Mouse (Mus musculus) MEL (cell line): ENCODE measurements around the gene Efna3. TPM values are rescaled to one million over a fixed set of nuclear protein-coding genes. Genes with fewer than 3 reads are reported as not detected.

Experiments used
- DNase-seq: peaks from one replicate; pipeline ENCODE4 v3.0.0; 2011; ENCODE audit warnings: low read depth, low spot score
- H3K27ac ChIP-seq: 2 replicates; pipeline ENCODE4 v1.5.1; 2012; ENCODE audit warnings: low read depth, mild to moderate bottlenecking, control low read depth, low read length, moderate library complexity; ENCODE audit not compliant: control insufficient read depth
- H3K27me3 ChIP-seq, 2 experiments: fragments of 150-350 bp in 1 of 2; sonication (generic) in 1 of 2; 2 replicates each; pipeline ENCODE4 v1.6.1; 2012; ENCODE audit warnings: low read length in 2 of 2, mild to moderate bottlenecking in 2 of 2, improper control_type of control experiment in 1 of 2, moderate library complexity in 1 of 2; ENCODE audit not compliant: insufficient read depth in 2 of 2, control insufficient read depth in 1 of 2
- H3K36me3 ChIP-seq, 2 experiments: 2 replicates each; pipeline ENCODE4 v1.6.1; 2012 to 2014; ENCODE audit warnings: low read length in 2 of 2, improper control_type of control experiment in 1 of 2, inconsistent platforms in 1 of 2, mild to moderate bottlenecking in 1 of 2; ENCODE audit not compliant: insufficient read depth in 2 of 2, control insufficient read depth in 1 of 2
- H3K4me1 ChIP-seq, 2 experiments: fragments of 150-350 bp in 1 of 2; sonication (generic) in 1 of 2; 2 replicates each; pipeline ENCODE4 v1.6.1; 2012; ENCODE audit warnings: low read length in 2 of 2, improper control_type of control experiment in 1 of 2, mild to moderate bottlenecking in 1 of 2; ENCODE audit not compliant: insufficient read depth in 2 of 2, control insufficient read depth in 1 of 2
- H3K4me3 ChIP-seq, 2 experiments: fragments of 150-350 bp in 1 of 2; sonication (generic) in 1 of 2; 2 replicates each; pipeline ENCODE4 v1.5.1; 2012; ENCODE audit warnings: low read depth in 2 of 2, low read length in 2 of 2, mild to moderate bottlenecking in 2 of 2, moderate library complexity in 2 of 2, control low read depth in 1 of 2, improper control_type of control experiment in 1 of 2; ENCODE audit not compliant: control insufficient read depth in 1 of 2, insufficient read depth in 1 of 2
- H3K79me2 ChIP-seq: 2 replicates; pipeline ENCODE4 v1.6.1; 2012; ENCODE audit warnings: mild to moderate bottlenecking, low read length, moderate library complexity; ENCODE audit not compliant: control insufficient read depth, poor library complexity, insufficient read depth
- H3K9ac ChIP-seq: 2 replicates; pipeline ENCODE4 v1.6.1; 2012; ENCODE audit warnings: low read depth, mild to moderate bottlenecking, control low read depth, low read length, moderate library complexity; ENCODE audit not compliant: control insufficient read depth, poor library complexity, severe bottlenecking
- H3K9me3 ChIP-seq: fragments of 150-350 bp; sonication (generic); replicated peaks from 2 replicates; pipeline ENCODE4 v1.6.1; 2012; ENCODE audit warnings: mild to moderate bottlenecking, low read length, improper control_type of control experiment, moderate library complexity; ENCODE audit not compliant: insufficient read depth
- CHD2 ChIP-seq: IDR thresholded peaks from 2 replicates; pipeline ENCODE4 v1.6.1; 2011; ENCODE audit warnings: low read length, improper control_type of control experiment
- E2F4 ChIP-seq: IDR thresholded peaks from 2 replicates; pipeline ENCODE4 v1.6.1; 2011; ENCODE audit warnings: low read depth, low read length, improper control_type of control experiment, borderline replicate concordance
- GABPA ChIP-seq: IDR thresholded peaks from 2 replicates; pipeline ENCODE4 v1.6.1; 2012; ENCODE audit warnings: low read depth, mild to moderate bottlenecking, inconsistent platforms, low read length, improper control_type of control experiment, moderate library complexity
- JUND ChIP-seq: IDR thresholded peaks from 2 replicates; pipeline ENCODE4 v1.6.1; 2011; ENCODE audit warnings: low read depth, mild to moderate bottlenecking, improper control_type of control experiment, low read length
- KAT2A ChIP-seq: conservative IDR thresholded peaks from 2 replicates; pipeline ENCODE4 v1.6.1; 2012; ENCODE audit warnings: low read depth, low read length, improper control_type of control experiment, inconsistent platforms
- MAFK ChIP-seq: IDR thresholded peaks from 2 replicates; pipeline ENCODE4 v1.6.1; 2011; ENCODE audit warnings: low read depth, mild to moderate bottlenecking, low read length, improper control_type of control experiment, borderline replicate concordance
- MAX ChIP-seq: IDR thresholded peaks from 2 replicates; pipeline ENCODE4 v1.6.1; 2011; ENCODE audit warnings: low read length, improper control_type of control experiment
- MAZ ChIP-seq: IDR thresholded peaks from 2 replicates; pipeline ENCODE4 v1.6.1; 2012; ENCODE audit warnings: low read depth, mild to moderate bottlenecking, inconsistent platforms, low read length, improper control_type of control experiment
- MEF2A ChIP-seq: IDR thresholded peaks from 2 replicates; pipeline ENCODE4 v1.6.1; 2014; ENCODE audit warnings: low read depth, mild to moderate bottlenecking, inconsistent platforms, low read length, improper control_type of control experiment; ENCODE audit not compliant: poor library complexity, insufficient replicate concordance, severe bottlenecking; ENCODE audit errors: extremely low read depth
- MXI1 ChIP-seq: IDR thresholded peaks from 2 replicates; pipeline ENCODE4 v1.6.1; 2011; ENCODE audit warnings: mild to moderate bottlenecking, low read depth, low read length, improper control_type of control experiment
- MYB ChIP-seq: IDR thresholded peaks from 2 replicates; pipeline ENCODE4 v1.6.1; 2011; ENCODE audit warnings: mild to moderate bottlenecking, low read depth, low read length, improper control_type of control experiment
- MYC ChIP-seq: IDR thresholded peaks from 2 replicates; pipeline ENCODE4 v1.6.1; 2011; ENCODE audit warnings: low read depth, mild to moderate bottlenecking, low read length, improper control_type of control experiment, moderate library complexity
- RAD21 ChIP-seq: IDR thresholded peaks from 2 replicates; pipeline ENCODE4 v1.6.1; 2011; ENCODE audit warnings: mild to moderate bottlenecking, low read depth, low read length, improper control_type of control experiment
- RCOR1 ChIP-seq: IDR thresholded peaks from 2 replicates; pipeline ENCODE4 v1.6.1; 2012; ENCODE audit warnings: low read depth, mild to moderate bottlenecking, inconsistent platforms, low read length, improper control_type of control experiment
- TBP ChIP-seq: IDR thresholded peaks from 2 replicates; pipeline ENCODE4 v1.8.0; 2011; ENCODE audit warnings: low read depth, low read length, improper control_type of control experiment
- UBTF ChIP-seq: IDR thresholded peaks from 2 replicates; pipeline ENCODE4 v1.6.1; 2012; ENCODE audit warnings: low read depth, mild to moderate bottlenecking, inconsistent platforms, low read length, improper control_type of control experiment, moderate library complexity, borderline replicate concordance; ENCODE audit not compliant: insufficient read depth
- polyA plus RNA-seq, 2 experiments: library from polyadenylated mRNA; stranded (reverse) in 1 of 2; unstranded in 1 of 2; fragments of >175 nt in 1 of 2; fragments of >200 nt in 1 of 2; gene quantifications; 2 replicates each; pipeline versions ENCODE4 v1.2.1 to v1.2.4; 2012; ENCODE audit warnings: low replicate concordance in 2 of 2, low read depth in 1 of 2; ENCODE audit not compliant: insufficient read length in 2 of 2, insufficient read depth in 1 of 2, missing spikeins in 1 of 2
- total RNA-seq: library from RNA; depleted of rRNA; stranded (reverse); fragments of 300-350 nt; gene quantifications from 2 replicates; pipeline ENCODE4 v1.2.3, GENCODE M21; 2012

The Efna3 gene
- total and polyA plus RNA-seq, 3 experiments = 0.54 to 1.2 TPM; not detected in 1

GRCm38 (mm10) chr3:89276061-89276460 is 46.7 kb downstream of the Efna3 start:
- no peak overlapping the region for H3K4me3 ChIP-seq
- no peak for DNase-seq
- TF ChIP-seq MAZ = no peak
- TF ChIP-seq MYC = no peak
- TF ChIP-seq RCOR1 = no peak
- TF ChIP-seq TBP = no peak
- TF ChIP-seq, all 39 proteins: peak for 0
- Histone ChIP-seq H3K27ac (no peak overlapping the region), H3K79me2 (no peaks in the 10 kb centered on the region), H3K4me1 (peaks cover 0 to 2% of the 10 kb centered on the region in 2 experiments; a peak in 2 of 4 replicates), H3K9ac (no peak overlapping the region), H3K36me3 (no peaks in the 10 kb centered on the region), H3K9me3 (no peaks in the 10 kb centered on the region), H3K27me3 (peaks cover 24 to 30% of the 10 kb centered on the region in 2 experiments)

GRCm38 (mm10) chr3:89271760-89272159 is 51.0 kb downstream of the Efna3 start:
- Histone ChIP-seq H3K4me3 (no peak overlapping the region), H3K36me3 (peaks cover 0 to 14% of the 10 kb centered on the region in 2 experiments; a peak in 2 of 4 replicates), H3K9ac (no peak overlapping the region), H3K27ac (no peak overlapping the region), H3K79me2 (peaks cover 1% of the 10 kb centered on the region; the same call in 1 of the 2 replicates), H3K27me3 (peaks cover 0 to 2% of the 10 kb centered on the region in 2 experiments; a peak in 2 of 4 replicates), H3K4me1 (peaks cover 3 to 26% of the 10 kb centered on the region in 2 experiments), H3K9me3 (no peaks in the 10 kb centered on the region)
- no peak for DNase-seq
- TF ChIP-seq MAFK (no peak), MYC (no peak), UBTF (no peak), GABPA (no peak), MAX (no peak), RCOR1 (no peak), MYB (no peak), CHD2 (no peak), MEF2A (no peak), MXI1 (no peak), RAD21 (no peak), KAT2A (no peak), E2F4 (no peak), JUND (no peak)
